Mouse (Mus musculus) T-helper 2 cell (primary cell): Measurements from ENCODE around the gene Bloc1s1.

Experiments used
- in situ Hi-C: fragments of 300-600 bp; cut with MboI, MseI; formaldehyde crosslinking; loops from one replicate; pipeline ENCODE4 v1.15.1; 2025; ENCODE audit warnings: high pct_unique_total_duplicates

The Bloc1s1 gene

GRCm38 (mm10) chr10:128923935-128924334 is at the start of gene Bloc1s1:
Gene Bloc1s1 (minus strand): TSS chr10:128924035.
- in situ Hi-C loops = loop anchor here (25.0 kb wide), 1 partner anchor 1887 kb away; the partner anchor contains the start of genes Cyp27b1, Eef1akmt3, Mettl1 and Tsfm

GRCm38 (mm10) chr10:128972841-128973240 is 49.0 kb upstream of the Bloc1s1 start:
- in situ Hi-C loops = no loop called here

- in situ Hi-C loops = no loop called here
Observed at GRCm38 (mm10) chr10:128970740-128971250, 47.0 kb upstream of the Bloc1s1 start.

- in situ Hi-C loops = no loop called here
Observed at GRCm38 (mm10) chr10:128968341-128968749, 44.5 kb upstream of the Bloc1s1 start.

GRCm38 (mm10) chr10:128965871-128966270 is 42.0 kb upstream of the Bloc1s1 start:
- in situ Hi-C loops = no loop called here

GRCm38 (mm10) chr10:128964961-128965360 is 41.1 kb upstream of the Bloc1s1 start:
- in situ Hi-C loops = no loop called here

- in situ Hi-C loops = no loop called here
Observed at GRCm38 (mm10) chr10:128960590-128961584, 37.1 kb upstream of the Bloc1s1 start, which contains the start of gene Mettl7b. Gene Mettl7b (minus strand): TSS chr10:128960988.

- in situ Hi-C loops = no loop called here
Observed at GRCm38 (mm10) chr10:128960142-128960541, 36.3 kb upstream of the Bloc1s1 start.

- in situ Hi-C loops = no loop called here
Observed at GRCm38 (mm10) chr10:128958340-128958739, 34.5 kb upstream of the Bloc1s1 start.

- in situ Hi-C loops = no loop called here
Observed at GRCm38 (mm10) chr10:128950208-128950887, 26.5 kb upstream of the Bloc1s1 start.

GRCm38 (mm10) chr10:128947496-128947895 is 23.7 kb upstream of the Bloc1s1 start:
- in situ Hi-C loops = no loop called here

GRCm38 (mm10) chr10:128945675-128946074 is 21.8 kb upstream of the Bloc1s1 start:
- in situ Hi-C loops = no loop called here

- in situ Hi-C loops = no loop called here
Observed at GRCm38 (mm10) chr10:128940475-128941061, 16.7 kb upstream of the Bloc1s1 start.

GRCm38 (mm10) chr10:128938974-128939373 is 15.1 kb upstream of the Bloc1s1 start:
- in situ Hi-C loops = no loop called here

- in situ Hi-C loops = no loop called here
Observed at GRCm38 (mm10) chr10:128938457-128938856, 14.6 kb upstream of the Bloc1s1 start.

GRCm38 (mm10) chr10:128937756-128938390 is 14.0 kb upstream of the Bloc1s1 start:
- in situ Hi-C loops = no loop called here

- in situ Hi-C loops = no loop called here
Observed at GRCm38 (mm10) chr10:128935826-128936440, 12.1 kb upstream of the Bloc1s1 start.

GRCm38 (mm10) chr10:128934997-128935787 is 11.4 kb upstream of the Bloc1s1 start:
- in situ Hi-C loops = no loop called here

- in situ Hi-C loops = no loop called here
Observed at GRCm38 (mm10) chr10:128933976-128934721, 10.3 kb upstream of the Bloc1s1 start.
